Mouse (Mus musculus) retina, postnatal 7 days (tissue): ENCODE results near the gene Ccdc81.

Experiments used
- DNase-seq: peaks from one replicate; pipeline ENCODE4 v3.0.0-alpha.2; 2012; ENCODE audit warnings: low read depth, low spot score

Gene Ccdc81

DNA sequence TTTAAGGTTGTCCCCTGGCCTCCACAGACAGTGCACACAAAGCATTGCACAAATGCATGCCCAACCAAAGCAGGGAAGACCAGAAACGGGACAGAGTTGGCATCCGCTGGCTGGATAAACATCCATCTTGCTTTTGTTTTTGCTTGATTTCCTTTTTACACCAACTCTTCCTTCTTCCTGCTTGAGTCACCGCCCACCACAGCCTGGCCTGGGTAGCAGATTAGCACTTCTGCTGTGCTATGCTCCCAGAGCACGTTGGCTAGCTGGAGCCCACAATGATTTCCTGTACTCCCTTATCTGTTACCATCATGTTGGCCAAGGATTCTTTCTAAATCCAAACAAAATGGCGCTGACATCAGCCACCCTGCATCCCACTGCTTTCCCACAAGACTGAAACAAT, 36.2 kb downstream of the Ccdc81 start:
- no peak for DNase-seq

DNA sequence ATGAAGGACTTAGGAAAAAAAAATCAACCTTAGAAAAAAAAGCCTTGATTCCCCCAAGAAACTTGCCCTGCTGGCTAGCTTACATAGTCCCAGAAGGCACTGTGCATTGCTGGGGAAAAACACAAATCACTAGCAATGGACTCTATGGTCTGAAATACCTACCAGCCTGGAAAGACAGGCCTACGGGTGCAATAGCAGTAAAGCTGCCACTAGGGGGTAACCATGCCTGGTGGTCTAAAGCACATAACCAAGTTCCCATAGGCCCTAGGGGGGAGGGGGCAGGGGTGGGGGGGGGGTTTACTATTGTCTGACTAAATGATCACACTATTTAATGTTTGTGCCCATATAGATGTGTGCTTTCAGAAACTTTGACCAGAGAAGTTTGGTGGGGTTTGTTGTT, 38.7 kb downstream of the Ccdc81 start:
- no peak for DNase-seq

DNA sequence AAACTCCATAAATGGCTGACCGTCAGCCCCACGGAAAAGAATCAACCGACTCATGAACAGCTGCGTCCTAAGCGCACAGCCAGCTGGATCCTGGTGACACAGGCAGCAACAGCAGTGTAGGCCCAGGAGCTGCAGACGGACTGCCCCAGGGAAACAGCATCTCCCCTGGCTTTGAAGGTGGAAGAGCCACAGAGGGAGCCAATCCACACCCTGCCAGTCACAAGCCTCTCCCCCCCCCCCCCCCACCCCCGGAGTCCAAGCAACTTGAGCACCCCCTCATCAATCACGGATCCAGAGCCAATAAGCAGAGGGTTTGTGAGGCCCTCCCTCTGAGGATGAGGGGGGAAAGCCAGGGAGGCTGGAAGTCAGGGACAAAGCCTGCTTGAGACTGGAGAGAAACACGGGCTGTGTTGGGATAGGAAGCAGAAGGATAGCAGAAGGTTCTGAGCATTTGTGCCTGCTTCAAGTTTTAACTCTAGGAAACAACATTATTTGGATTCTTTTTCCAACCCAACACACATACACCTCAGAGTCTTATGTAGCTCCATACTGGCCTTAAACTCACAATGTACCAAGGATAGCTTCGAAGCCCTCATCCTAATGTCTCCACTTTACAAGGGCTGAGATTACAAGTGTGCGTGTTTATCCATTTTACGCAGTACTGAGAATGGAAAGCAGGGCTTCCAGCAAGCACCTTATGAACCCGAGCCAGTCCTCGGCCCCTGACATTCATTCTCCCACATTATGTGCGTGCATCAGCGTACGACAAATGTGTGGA, 46.8 kb downstream of the Ccdc81 start:
- DNase-seq, result no peak

DNA sequence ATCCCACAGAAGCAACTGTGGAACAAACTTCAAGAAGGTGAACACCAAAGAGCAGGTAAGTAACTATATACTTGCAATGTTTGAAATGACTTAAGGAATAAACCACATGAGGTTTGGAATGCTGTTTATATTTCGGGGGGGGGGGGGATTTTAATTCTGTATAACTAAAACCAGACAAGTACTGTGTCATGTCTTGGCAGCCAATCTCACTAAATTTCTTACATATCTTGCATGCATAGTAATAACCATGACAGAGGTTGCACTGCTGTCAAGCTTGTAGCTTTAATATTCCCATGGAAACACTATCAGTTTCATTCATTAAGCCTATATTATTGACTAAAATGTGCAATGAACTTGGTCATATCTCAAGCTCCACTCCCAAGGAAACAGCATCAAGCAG, 48.2 kb downstream of the Ccdc81 start:
- DNase-seq, result no peak

- DNase-seq, result no peak
Observed at GRCm38 (mm10) chr7:89853131-89853530, 50.3 kb downstream of the Ccdc81 start.

DNA sequence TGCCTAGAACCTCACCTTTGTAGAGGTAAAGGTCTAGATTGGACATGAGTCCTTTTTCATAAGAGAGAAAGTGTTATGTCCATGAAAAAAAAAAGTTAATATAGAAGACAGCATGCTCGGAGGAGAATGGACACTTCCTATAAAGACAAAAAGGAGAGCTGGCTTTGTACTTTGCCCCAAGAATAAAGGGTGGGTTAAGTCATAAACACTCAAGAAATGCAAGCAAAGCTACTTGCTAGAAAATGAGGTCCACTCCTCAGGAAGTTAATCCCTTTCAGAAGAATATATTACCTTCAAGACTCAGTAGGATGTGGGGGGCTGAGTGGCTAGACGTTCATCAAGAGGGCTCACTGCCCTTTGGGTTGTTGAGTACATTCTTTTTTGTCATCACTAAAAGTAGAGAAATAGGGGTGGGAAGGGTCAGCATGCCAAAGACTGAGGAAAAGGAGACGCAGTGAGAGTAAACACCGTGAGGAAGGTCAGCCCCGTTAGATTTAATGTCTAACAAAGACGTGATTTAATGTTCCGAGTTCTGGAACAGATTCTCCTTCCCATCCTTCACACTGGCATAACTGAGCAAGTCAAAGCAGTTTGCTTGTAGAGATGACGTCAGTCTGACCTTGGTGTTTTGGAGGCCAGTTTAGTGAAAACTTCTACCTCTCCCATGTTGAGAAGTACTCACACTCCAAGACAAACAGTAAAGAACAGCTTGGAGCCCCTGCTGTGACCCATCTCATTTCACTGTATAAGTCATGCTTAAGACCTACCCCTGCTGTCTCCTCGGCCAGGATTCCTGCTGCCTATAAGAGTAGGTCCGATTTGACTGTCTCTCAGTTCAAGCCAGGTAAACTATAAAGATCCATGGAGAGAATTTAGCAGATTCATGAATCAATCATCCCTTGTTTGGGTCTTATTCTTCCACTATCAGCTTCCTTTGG, 51.0 kb downstream of the Ccdc81 start:
- DNase-seq, result no peak

- no peak for DNase-seq
Observed at GRCm38 (mm10) chr7:89850510-89850909, 52.9 kb downstream of the Ccdc81 start.

DNA sequence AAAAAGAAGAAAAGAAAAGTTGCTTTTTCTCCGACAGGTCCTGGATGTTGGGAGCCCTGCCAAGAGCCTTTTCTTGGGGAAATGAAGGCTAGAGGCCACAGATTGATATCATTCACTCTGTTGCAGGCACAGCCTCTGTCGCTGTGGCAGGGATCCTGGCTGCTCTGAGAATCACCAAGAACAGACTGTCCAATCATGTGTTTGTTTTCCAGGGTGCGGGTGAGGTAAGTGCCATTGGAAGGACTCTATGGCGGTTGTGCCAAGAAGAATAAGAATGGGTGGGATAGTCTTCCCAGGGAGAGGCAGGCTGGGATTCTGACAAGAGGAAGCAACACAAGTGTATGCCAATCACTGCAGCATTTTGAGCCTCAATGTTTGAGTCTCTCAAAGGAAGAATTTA, 57.8 kb downstream of the Ccdc81 start:
- DNase-seq, result no peak

- no peak for DNase-seq
Observed at GRCm38 (mm10) chr7:89843533-89843932, 59.9 kb downstream of the Ccdc81 start.

DNA sequence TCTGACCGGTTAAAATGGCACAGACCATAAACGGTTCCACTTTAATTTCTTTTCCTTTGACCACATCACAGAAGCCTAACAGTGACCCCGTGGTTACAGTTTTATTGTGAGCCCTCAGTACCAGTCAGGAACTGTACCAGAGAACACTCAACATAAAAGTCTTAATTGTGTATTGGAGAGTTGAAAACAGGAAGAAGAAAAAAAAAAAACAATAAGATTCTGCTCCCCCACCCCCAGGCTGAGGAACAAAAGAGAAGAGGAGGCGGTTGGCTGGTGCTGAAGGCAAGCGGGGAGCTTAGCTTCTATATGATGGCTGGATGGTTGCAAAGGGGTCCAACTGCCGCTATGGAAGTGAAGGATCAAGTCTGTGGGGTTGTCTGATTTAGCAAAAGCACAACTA, 60.3 kb downstream of the Ccdc81 start:
- DNase-seq, result no peak

GRCm38 (mm10) chr7:89842404-89842715, 61.1 kb downstream of the Ccdc81 start:
- no peak for DNase-seq

- DNase-seq, result peak; percentile 83
Observed at GRCm38 (mm10) chr7:89841670-89842403, 61.6 kb downstream of the Ccdc81 start.

DNA sequence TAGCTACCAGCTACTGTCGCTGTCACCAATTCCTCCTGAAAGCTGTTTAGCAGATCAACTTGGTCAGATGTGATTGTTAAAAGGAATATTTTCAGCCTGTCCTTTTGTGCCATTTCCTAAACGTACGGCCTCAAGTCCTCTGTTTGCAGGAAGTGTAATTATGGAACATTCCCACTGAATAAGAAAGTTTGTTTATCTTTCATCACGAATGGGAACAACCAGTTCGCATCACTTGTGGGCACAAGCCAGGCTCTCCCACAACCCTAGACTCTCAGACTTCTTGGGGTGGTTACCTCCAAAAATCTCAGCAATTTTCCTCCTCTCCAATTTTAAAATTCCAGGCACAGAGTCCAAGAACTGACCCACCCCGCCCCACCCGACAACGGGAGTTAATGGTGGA, 63.7 kb downstream of the Ccdc81 start:
- DNase-seq, result no peak

- DNase-seq, result no peak
Observed at GRCm38 (mm10) chr7:89837841-89838240, 65.6 kb downstream of the Ccdc81 start.

DNA sequence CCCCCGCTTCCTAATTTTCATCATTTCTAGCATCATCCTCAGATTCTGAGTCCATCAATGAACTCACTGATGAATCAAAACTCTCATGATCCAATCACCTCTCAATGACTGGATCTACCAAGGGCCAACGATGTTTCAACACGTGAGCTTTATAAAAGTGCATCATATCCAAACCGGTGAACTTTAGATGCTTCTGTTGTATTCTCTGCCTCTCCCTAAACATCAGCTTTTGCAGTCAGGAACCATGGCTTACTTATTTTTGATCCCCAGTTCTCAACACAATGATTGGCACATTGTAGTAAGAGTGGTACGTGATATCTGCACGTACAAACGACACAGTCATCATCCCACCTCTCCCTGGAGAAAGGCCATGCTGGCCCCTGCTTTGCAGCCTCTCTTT, 66.8 kb downstream of the Ccdc81 start:
- no peak for DNase-seq

GRCm38 (mm10) chr7:89835566-89835965, 67.9 kb downstream of the Ccdc81 start:
- DNase-seq, result no peak

DNA sequence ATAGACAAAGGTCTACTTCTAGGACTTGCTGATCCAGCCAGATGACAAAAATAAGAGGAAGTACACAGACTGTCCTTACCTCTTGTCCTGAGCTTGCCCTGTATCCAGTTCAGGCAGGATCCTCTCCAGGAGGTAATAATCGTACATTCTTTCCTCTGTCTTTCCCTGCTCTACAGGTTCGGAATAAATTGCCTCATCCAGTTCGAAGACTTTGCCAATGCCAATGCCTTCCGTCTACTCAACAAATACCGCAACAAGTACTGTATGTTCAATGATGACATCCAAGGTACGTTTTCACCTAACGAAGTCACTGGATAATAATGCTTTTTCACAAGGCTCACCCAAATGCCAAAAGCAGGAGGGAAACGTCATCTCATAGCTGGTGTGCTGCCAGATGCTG, 69.9 kb downstream of the Ccdc81 start:
- DNase-seq, result no peak

GRCm38 (mm10) chr7:89829201-89829600, 74.2 kb downstream of the Ccdc81 start:
- no peak for DNase-seq

DNA sequence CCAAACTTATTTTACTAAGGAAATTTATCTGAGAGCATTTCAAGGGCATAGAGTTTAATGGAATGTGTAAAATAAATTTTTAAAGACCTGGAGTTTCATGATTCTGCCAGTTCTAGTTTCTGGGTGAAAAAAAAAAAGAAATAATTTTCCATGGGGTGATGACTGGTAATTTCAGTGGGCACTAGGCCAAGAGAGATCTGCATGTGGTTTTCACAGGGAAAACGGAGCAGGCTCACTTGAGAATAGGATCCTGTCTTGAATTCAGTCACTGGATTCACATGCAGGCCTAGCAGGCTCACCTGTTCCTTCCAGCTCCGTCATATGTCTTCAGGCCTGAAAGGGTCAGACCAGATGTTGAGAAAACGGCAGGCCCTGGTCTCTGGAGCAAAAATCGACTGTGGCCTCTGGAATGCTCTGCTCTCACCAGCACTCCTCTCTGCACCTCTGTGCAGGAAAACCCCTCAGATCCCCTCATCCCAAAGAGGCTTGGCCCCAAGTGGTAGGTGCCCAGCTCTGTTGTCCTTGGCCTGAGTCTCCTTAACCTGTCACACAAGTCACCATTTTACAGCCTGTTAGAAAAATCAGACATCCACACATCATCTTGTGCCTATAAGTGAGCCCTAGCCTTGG, 74.9 kb downstream of the Ccdc81 start:
- no peak for DNase-seq
